Mouse (Mus musculus): ENCODE measurements around the gene Olfr459. TPM values are rescaled to one million over a fixed set of nuclear protein-coding genes. Genes with fewer than 3 reads are reported as not detected.
A peak's percentile ranks its signal among the peaks of the same experiment; 100 is the strongest.

Gene Olfr459
- total RNA-seq (2021) = not detected
- long read RNA-seq, experiment 1 = 0 reads
- long read RNA-seq, experiment 2 = 0 reads

GRCm38 (mm10) chr6:41775077-41775476 is at the start of gene Olfr459:
Olfr459 (minus strand) TSS chr6:41775177.
- DNase-seq = no peak

- no peak for DNase-seq
Observed at GRCm38 (mm10) chr6:41824086-41824485, 49.1 kb upstream of the Olfr459 start.

- DNase-seq = no peak
Observed at GRCm38 (mm10) chr6:41786700-41787099, 11.7 kb upstream of the Olfr459 start.

DNA sequence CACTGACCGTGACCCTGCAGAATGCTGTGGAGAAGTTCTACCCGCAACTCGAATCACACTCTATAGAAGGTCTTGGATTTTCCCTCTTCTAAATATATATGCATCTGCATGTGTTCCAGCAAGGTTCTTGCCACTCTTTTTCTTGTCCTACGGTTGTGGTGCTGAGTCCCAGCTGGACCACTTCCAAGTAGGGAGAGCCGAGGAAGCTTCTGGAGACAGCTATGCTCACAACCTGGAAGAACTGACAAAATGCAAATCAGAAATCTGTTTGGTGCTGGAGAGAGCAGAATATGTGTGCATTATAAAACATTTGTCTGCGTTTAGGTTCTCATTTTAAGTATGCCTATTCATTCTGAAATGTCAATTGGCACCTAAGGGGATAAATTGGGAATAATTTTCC is 744 bp upstream of the Olfr459 start:
- DNase-seq = no peak

- DNase-seq = no peak
Observed at GRCm38 (mm10) chr6:41769872-41770271, 5.1 kb downstream of the Olfr459 start.

- no peak for DNase-seq
Observed at GRCm38 (mm10) chr6:41764306-41764705, 10.7 kb downstream of the Olfr459 start.

GRCm38 (mm10) chr6:41762370-41762757 is 12.6 kb downstream of the Olfr459 start:
- no peak for DNase-seq

GRCm38 (mm10) chr6:41761702-41762369 is 13.1 kb downstream of the Olfr459 start:
- peak; percentile 33 to 55 for DNase-seq

GRCm38 (mm10) chr6:41759618-41760017 is 15.4 kb downstream of the Olfr459 start:
- no peak for DNase-seq

GRCm38 (mm10) chr6:41758421-41758820 is 16.6 kb downstream of the Olfr459 start:
- no peak for DNase-seq

- no peak for DNase-seq
Observed at GRCm38 (mm10) chr6:41757199-41757598, 17.8 kb downstream of the Olfr459 start.

GRCm38 (mm10) chr6:41754626-41755025 is 20.4 kb downstream of the Olfr459 start:
- no peak for DNase-seq

DNA sequence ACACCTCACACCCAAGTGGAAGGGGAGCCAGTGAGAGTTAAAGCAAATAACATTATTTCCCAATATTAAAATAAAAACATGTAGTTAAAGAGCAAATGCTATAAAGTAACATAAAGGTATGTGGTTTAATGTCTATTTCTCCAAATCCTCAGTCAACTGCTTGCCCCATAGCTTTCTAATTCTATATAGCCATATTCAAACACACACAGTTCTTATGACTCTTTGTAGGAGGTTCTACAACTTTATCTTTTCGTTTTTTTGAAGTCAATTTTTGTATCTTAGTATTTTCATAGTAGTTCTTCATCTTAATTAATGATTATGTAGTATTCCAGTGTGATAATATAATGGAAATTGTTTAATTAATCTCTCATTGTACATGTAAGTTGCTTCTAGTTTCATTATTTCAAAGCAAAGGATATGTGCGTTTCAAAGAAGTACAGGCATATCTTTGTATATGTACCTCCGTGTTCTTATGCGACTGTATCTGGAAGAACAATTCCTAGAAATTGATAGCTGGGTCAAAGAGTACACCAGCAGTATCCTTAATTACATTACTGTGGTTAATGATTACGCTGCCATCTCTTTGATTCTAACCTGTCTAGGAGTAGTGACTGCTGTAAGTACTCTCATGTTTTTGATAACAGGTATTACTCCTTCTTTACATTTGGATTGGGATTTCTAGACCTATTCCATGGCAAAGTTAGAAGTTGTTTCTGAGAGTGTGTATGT is 30.1 kb downstream of the Olfr459 start:
- no peak for DNase-seq

DNA sequence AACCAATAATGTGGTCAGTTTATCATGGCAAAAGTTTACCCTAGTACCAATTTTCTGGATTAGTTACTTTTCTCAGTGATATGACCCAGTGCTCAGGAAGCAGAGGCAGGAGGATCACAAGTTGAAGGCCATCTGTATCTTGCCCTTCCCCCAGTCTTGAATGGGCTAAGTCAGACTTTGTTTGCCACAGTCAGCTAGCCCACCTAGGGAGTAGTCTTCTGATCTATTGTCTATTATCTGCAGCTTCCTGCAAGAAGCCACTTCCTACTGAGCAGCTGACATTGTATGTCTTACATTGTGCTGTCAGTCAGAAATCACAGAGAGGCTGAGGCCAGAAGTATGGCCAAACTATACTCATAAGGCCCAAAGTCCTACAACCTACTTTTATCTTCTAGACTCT is 33.9 kb downstream of the Olfr459 start:
- no peak for DNase-seq

GRCm38 (mm10) chr6:41734719-41735470 is 40.1 kb downstream of the Olfr459 start:
- no peak for DNase-seq

GRCm38 (mm10) chr6:41727989-41728609 is 46.9 kb downstream of the Olfr459 start:
- no peak for DNase-seq

DNA sequence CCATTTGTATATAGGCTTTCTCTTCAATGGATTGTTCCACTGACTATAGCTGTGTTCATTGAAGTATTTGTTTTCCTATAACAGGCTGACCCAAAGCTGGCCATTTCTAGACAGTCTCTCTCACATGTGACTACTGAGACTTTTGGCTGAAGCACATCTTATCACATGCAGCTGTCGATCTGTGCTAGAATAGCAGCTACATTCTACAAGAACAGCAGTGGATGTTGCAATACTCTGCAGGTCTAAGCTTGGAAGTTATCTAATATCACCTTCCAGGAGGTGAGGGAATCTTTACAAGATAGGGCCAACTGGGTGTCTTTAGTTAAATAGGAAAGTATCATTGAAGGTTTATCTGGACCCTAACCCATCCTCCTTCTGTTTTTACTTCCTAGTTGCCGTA is 53.5 kb downstream of the Olfr459 start:
- DNase-seq = no peak

Other genes with a start within 250 kb of the Olfr459 start
- gene Ephb6, start 169.7 kb downstream of the Olfr459 start, total RNA-seq (2021) = 10 to 100 TPM in 1 of 2 experiments, 1 to 10 TPM in 1; 4.4 to 19.0 TPM
- gene Trpv6, start 138.8 kb downstream of the Olfr459 start, total RNA-seq (2021) = not detected
- under 1 TPM in 1 of 2 experiments, not detected in 1; 0.10 TPM for gene Trpv5, start 94.4 kb downstream of the Olfr459 start, total RNA-seq (2021)
- not detected for gene Llcfc1, start 90.7 kb downstream of the Olfr459 start, total RNA-seq (2021)
- not detected for gene Kel, start 70.8 kb downstream of the Olfr459 start, total RNA-seq (2021)
- not detected for gene Pip, start 72.4 kb upstream of the Olfr459 start, total RNA-seq (2021)
- gene Sval2, start 77.8 kb upstream of the Olfr459 start, total RNA-seq (2021) = not detected
- gene Sval1, start 176.5 kb upstream of the Olfr459 start, total RNA-seq (2021) = not detected
- not detected for gene Sval3, start 193.0 kb upstream of the Olfr459 start, total RNA-seq (2021)

All from adrenal gland, postnatal 36 days (tissue).